Comparison of ENCODE assay signal across 17 mouse cellular contexts in genomic region chr17:30375107-30375506, GRCm38 (mm10).
DNase-seq lines count a peak whose midpoint lies in the region; ATAC-seq and TF ChIP-seq lines count a peak whose summit lies in the region.
"Had no signal": no experiment of that assay in that cellular context is flagged by ENCODE, and none has a peak within 500 bp of the region (broad histone marks: within the 10 kb centered on the region; RNA-seq: fewer than 3 reads in every experiment).

No protein-coding gene starts in this region.

- no peak overlapping the region for H3K9ac ChIP-seq in hindbrain, embryonic 13.5 days
- H3K9ac ChIP-seq in hindbrain, embryonic 11.5 days (ENCODE audit: low read depth, low read length), result no peak overlapping the region
- no peak overlapping the region for H3K9ac ChIP-seq in midbrain, embryonic 15.5 days
- no peak overlapping the region for H3K9ac ChIP-seq in midbrain, postnatal 0 days (replicated peaks; ENCODE audit: low read length, poor library complexity, severe bottlenecking)
- H3K9ac ChIP-seq in midbrain, embryonic 16.5 days (ENCODE audit: low read depth, low read length), result no peak overlapping the region
- H3K9ac ChIP-seq: hindbrain, embryonic 15.5 days; neural tube, embryonic 13.5 days had no signal

- no peaks in the 10 kb centered on the region for H3K36me3 ChIP-seq in hindbrain, embryonic 13.5 days
- no peaks in the 10 kb centered on the region for H3K36me3 ChIP-seq in hindbrain, embryonic 11.5 days (ENCODE audit: control insufficient read depth, insufficient read depth, low read length)
- H3K36me3 ChIP-seq in midbrain, embryonic 15.5 days (replicated peaks), result no peaks in the 10 kb centered on the region
- no peaks in the 10 kb centered on the region for H3K36me3 ChIP-seq in midbrain, postnatal 0 days (ENCODE audit: insufficient read depth, low read length)
- H3K36me3 ChIP-seq in midbrain, embryonic 16.5 days (ENCODE audit: control insufficient read depth, insufficient read depth, low read length), result no peaks in the 10 kb centered on the region
- H3K36me3 ChIP-seq: hindbrain, embryonic 15.5 days; neural tube, embryonic 13.5 days had no signal

- peaks cover 39% of the 10 kb centered on the region for H3K4me1 ChIP-seq in hindbrain, embryonic 13.5 days (replicated peaks)
- H3K4me1 ChIP-seq in hindbrain, embryonic 11.5 days (replicated peaks; ENCODE audit: control insufficient read depth, insufficient read depth, low read length), result 0 out of 2 replicates have a peak, but pooled peaks cover 6% of the 10 kb centered on the region
- peaks cover 26% of the 10 kb centered on the region for H3K4me1 ChIP-seq in midbrain, embryonic 15.5 days
- no peaks in the 10 kb centered on the region; the same call in 1 of the 2 replicates for H3K4me1 ChIP-seq in midbrain, postnatal 0 days (ENCODE audit: insufficient read depth, low read length)
- peaks cover 23% of the 10 kb centered on the region for H3K4me1 ChIP-seq in midbrain, embryonic 16.5 days (ENCODE audit: control insufficient read depth, insufficient read depth, low read length)

- DNase-seq in hindbrain, embryonic 11.5 days (ENCODE audit: low spot score), result no peak
- DNase-seq in midbrain, postnatal 0 days (ENCODE audit: low spot score), result no peak
- DNase-seq in NIH3T3 (ENCODE audit: low read depth), result peak; percentile 40
- no peak for DNase-seq in adrenal gland, postnatal 25 days
- DNase-seq in cerebellum, postnatal 25 days, result no peak
- DNase-seq: cerebellum, postnatal 10 days; gastrocnemius, postnatal 14 days; kidney, postnatal 10 days; thymus, postnatal 14 days had no signal

- H3K9me3 ChIP-seq in hindbrain, embryonic 13.5 days, result no peaks in the 10 kb centered on the region
- no peaks in the 10 kb centered on the region for H3K9me3 ChIP-seq in hindbrain, embryonic 11.5 days (ENCODE audit: control insufficient read depth, low read length)
- no peaks in the 10 kb centered on the region for H3K9me3 ChIP-seq in midbrain, embryonic 15.5 days
- no peaks in the 10 kb centered on the region for H3K9me3 ChIP-seq in midbrain, postnatal 0 days (ENCODE audit: low read length)
- no peaks in the 10 kb centered on the region for H3K9me3 ChIP-seq in midbrain, embryonic 16.5 days (replicated peaks; ENCODE audit: control insufficient read depth, low read length, poor library complexity, severe bottlenecking)
- H3K9me3 ChIP-seq: hindbrain, embryonic 15.5 days; neural tube, embryonic 13.5 days had no signal

- 87% methylated on average over 1 of the region's 1 CpGs for WGBS in hindbrain, embryonic 13.5 days
- 82% methylated on average over 1 of the region's 1 CpGs for WGBS in hindbrain, embryonic 11.5 days
- WGBS in midbrain, embryonic 15.5 days, result 91% methylated on average over 1 of the region's 1 CpGs
- 71% methylated on average over 1 of the region's 1 CpGs for WGBS in midbrain, postnatal 0 days
- 86% methylated on average over 1 of the region's 1 CpGs for WGBS in midbrain, embryonic 16.5 days

- H3K4me2 ChIP-seq in hindbrain, embryonic 13.5 days, result no peak overlapping the region
- H3K4me2 ChIP-seq in hindbrain, embryonic 11.5 days (replicated peaks; ENCODE audit: low read depth, low read length), result no peak overlapping the region
- H3K4me2 ChIP-seq in midbrain, embryonic 15.5 days, result no peak overlapping the region
- no peak overlapping the region for H3K4me2 ChIP-seq in midbrain, postnatal 0 days (ENCODE audit: low read depth, low read length, poor library complexity, severe bottlenecking)
- H3K4me2 ChIP-seq in midbrain, embryonic 16.5 days (ENCODE audit: low read length), result no peak overlapping the region
- H3K4me2 ChIP-seq: hindbrain, embryonic 15.5 days; neural tube, embryonic 13.5 days had no signal

- no peak for ATAC-seq in hindbrain, embryonic 13.5 days (ENCODE audit: low FRiP score)
- ATAC-seq in hindbrain, embryonic 11.5 days (ENCODE audit: low FRiP score), result no peak
- ATAC-seq in midbrain, embryonic 15.5 days (replicated peaks), result no peak
- ATAC-seq in midbrain, postnatal 0 days (ENCODE audit: low FRiP score), result no peak
- ATAC-seq in midbrain, embryonic 16.5 days, result no peak
- ATAC-seq: intestine, postnatal 0 days had no signal

- no peak overlapping the region for H3K4me3 ChIP-seq in hindbrain, embryonic 13.5 days
- H3K4me3 ChIP-seq in hindbrain, embryonic 11.5 days (ENCODE audit: low read depth, low read length), result no peak overlapping the region
- H3K4me3 ChIP-seq in midbrain, embryonic 15.5 days, result no peak overlapping the region
- H3K4me3 ChIP-seq in midbrain, postnatal 0 days (ENCODE audit: low read depth, low read length), result no peak overlapping the region
- H3K4me3 ChIP-seq in midbrain, embryonic 16.5 days (ENCODE audit: low read depth, low read length), result no peak overlapping the region
- H3K4me3 ChIP-seq: hindbrain, embryonic 15.5 days; layer of hippocampus, adult 2 months; neural tube, embryonic 13.5 days had no signal

- H3K27ac ChIP-seq in hindbrain, embryonic 13.5 days, result peak overlapping the region; percentile 61; the same call in 1 of the 2 replicates
- no peak overlapping the region; the same call in 1 of the 2 replicates for H3K27ac ChIP-seq in hindbrain, embryonic 11.5 days (ENCODE audit: low read depth, low read length)
- H3K27ac ChIP-seq in midbrain, embryonic 15.5 days, result peak overlapping the region; percentile 49; the same call in 1 of the 2 replicates
- no peak overlapping the region for H3K27ac ChIP-seq in midbrain, postnatal 0 days (ENCODE audit: low read depth, low read length)
- H3K27ac ChIP-seq in midbrain, embryonic 16.5 days (ENCODE audit: low read length), result peak overlapping the region; percentile 49
- H3K27ac ChIP-seq: hindbrain, embryonic 15.5 days; layer of hippocampus, adult 2 months; macrophage had no signal

- no peaks in the 10 kb centered on the region for H3K27me3 ChIP-seq in hindbrain, embryonic 13.5 days
- no peaks in the 10 kb centered on the region for H3K27me3 ChIP-seq in hindbrain, embryonic 11.5 days (ENCODE audit: control insufficient read depth, insufficient read depth, low read length)
- no peaks in the 10 kb centered on the region for H3K27me3 ChIP-seq in midbrain, embryonic 15.5 days (replicated peaks)
- no peaks in the 10 kb centered on the region for H3K27me3 ChIP-seq in midbrain, postnatal 0 days (ENCODE audit: insufficient read depth, low read length)
- H3K27me3 ChIP-seq in midbrain, embryonic 16.5 days (ENCODE audit: control insufficient read depth, insufficient read depth, low read depth, low read length), result no peaks in the 10 kb centered on the region
- H3K27me3 ChIP-seq: hindbrain, embryonic 15.5 days; neural tube, embryonic 13.5 days had no signal

- TF ChIP-seq CTCF in midbrain, postnatal 0 days (IDR thresholded peaks at IDR 0.05), result no peak

Comparison
In these comparisons a context has a peak if more than half of its experiments do, and no peak if none do; other contexts are left out.
1. H3K27ac ChIP-seq: peak in hindbrain, embryonic 13.5 days (single experiment), midbrain, embryonic 15.5 days (single experiment) and midbrain, embryonic 16.5 days (single experiment); none in hindbrain, embryonic 11.5 days (single experiment) and midbrain, postnatal 0 days (single experiment).